Mouse (Mus musculus) myocyte (in vitro differentiated cells): ENCODE measurements around the gene Hmgb2. TPM values are rescaled to one million over a fixed set of nuclear protein-coding genes. Genes with fewer than 3 reads are reported as not detected.

Experiments
- H3K27me3 ChIP-seq: one replicate; pipeline ENCODE4 v1.6.1; 2011; ENCODE audit not compliant: control insufficient read depth, insufficient read depth, insufficient read length
- H3K36me3 ChIP-seq: one replicate; pipeline ENCODE4 v1.6.1; 2011; ENCODE audit not compliant: control insufficient read depth, insufficient read depth
- H3K4me2 ChIP-seq: one replicate; pipeline ENCODE4 v1.6.1; 2011; ENCODE audit warnings: low read depth, control low read depth
- H3K4me3 ChIP-seq: one replicate; pipeline ENCODE4 v1.5.1; 2011; ENCODE audit warnings: mild to moderate bottlenecking, control low read depth, moderate library complexity
- H3K79me2 ChIP-seq: one replicate; pipeline ENCODE4 v1.6.1; 2011; ENCODE audit not compliant: control insufficient read depth, insufficient read depth
- H3ac ChIP-seq: one replicate; pipeline ENCODE4 v1.6.1; 2011; ENCODE audit not compliant: control insufficient read depth, insufficient read length
- CEBPB ChIP-seq: IDR thresholded peaks from 2 replicates; pipeline ENCODE4 v1.6.1; 2011; ENCODE audit warnings: mild to moderate bottlenecking, moderate library complexity; ENCODE audit not compliant: poor library complexity, insufficient read depth, severe bottlenecking
- E2F4 ChIP-seq: IDR thresholded peaks from one replicate; pipeline ENCODE4 v1.6.1; 2011; ENCODE audit warnings: mild to moderate bottlenecking, control low read depth, moderate library complexity; ENCODE audit not compliant: insufficient read depth
- MAX ChIP-seq: IDR thresholded peaks from one replicate; pipeline ENCODE4 v1.6.1; 2011; ENCODE audit warnings: low read depth, mild to moderate bottlenecking, control low read depth
- MYOD1 ChIP-seq, 3 experiments: IDR thresholded peaks; one replicate each; pipeline ENCODE4 v1.6.1; 2011; ENCODE audit warnings: control low read depth in 2 of 3, low read depth in 2 of 3, mild to moderate bottlenecking in 2 of 3, moderate library complexity in 1 of 3; ENCODE audit not compliant: insufficient read length in 2 of 3, control insufficient read depth in 1 of 3
- MYOG ChIP-seq, 3 experiments: IDR thresholded peaks; one replicate each; pipeline ENCODE4 v1.6.1; 2011; ENCODE audit warnings: control low read depth in 2 of 3, low read depth in 2 of 3, mild to moderate bottlenecking in 2 of 3; ENCODE audit not compliant: insufficient read length in 2 of 3, control insufficient read depth in 1 of 3, insufficient read depth in 1 of 3
- POLR2A ChIP-seq: IDR thresholded peaks from one replicate; pipeline ENCODE4 v1.6.1; 2011; ENCODE audit warnings: low read depth, mild to moderate bottlenecking, control low read depth, moderate library complexity; ENCODE audit not compliant: insufficient read length
- POLR2AphosphoS2 ChIP-seq: IDR thresholded peaks from one replicate; pipeline ENCODE4 v1.6.1; 2011; ENCODE audit warnings: low read depth, control low read depth; ENCODE audit not compliant: insufficient read length
- REST ChIP-seq: IDR thresholded peaks from one replicate; pipeline ENCODE4 v1.6.1; 2011; ENCODE audit warnings: mild to moderate bottlenecking, control low read depth, moderate library complexity; ENCODE audit not compliant: insufficient read depth, insufficient read length
- SRF ChIP-seq: IDR thresholded peaks from one replicate; pipeline ENCODE4 v1.6.1; 2011; ENCODE audit warnings: low read depth; ENCODE audit not compliant: control insufficient read depth, insufficient read length
- TCF12 ChIP-seq: IDR thresholded peaks from one replicate; pipeline ENCODE4 v1.6.1; 2011; ENCODE audit warnings: mild to moderate bottlenecking, control low read depth; ENCODE audit not compliant: poor library complexity, insufficient read depth, severe bottlenecking
- TCF3 ChIP-seq: IDR thresholded peaks from one replicate; pipeline ENCODE4 v1.6.1; 2011; ENCODE audit warnings: low read depth, control low read depth; ENCODE audit not compliant: insufficient read length
- USF1 ChIP-seq: IDR thresholded peaks from one replicate; pipeline ENCODE4 v1.6.1; 2011; ENCODE audit warnings: low read depth, mild to moderate bottlenecking, control low read depth, moderate library complexity
- polyA plus RNA-seq: library from polyadenylated mRNA; unstranded; fragments of >200 nt; fragmentation: generic; extraction: Trizol; gene quantifications from one replicate; pipeline ENCODE4 v1.2.1, GENCODE M21; 2012; ENCODE audit warnings: missing spikeins

The Hmgb2 gene
- polyA plus RNA-seq, result 24.9 TPM

DNA sequence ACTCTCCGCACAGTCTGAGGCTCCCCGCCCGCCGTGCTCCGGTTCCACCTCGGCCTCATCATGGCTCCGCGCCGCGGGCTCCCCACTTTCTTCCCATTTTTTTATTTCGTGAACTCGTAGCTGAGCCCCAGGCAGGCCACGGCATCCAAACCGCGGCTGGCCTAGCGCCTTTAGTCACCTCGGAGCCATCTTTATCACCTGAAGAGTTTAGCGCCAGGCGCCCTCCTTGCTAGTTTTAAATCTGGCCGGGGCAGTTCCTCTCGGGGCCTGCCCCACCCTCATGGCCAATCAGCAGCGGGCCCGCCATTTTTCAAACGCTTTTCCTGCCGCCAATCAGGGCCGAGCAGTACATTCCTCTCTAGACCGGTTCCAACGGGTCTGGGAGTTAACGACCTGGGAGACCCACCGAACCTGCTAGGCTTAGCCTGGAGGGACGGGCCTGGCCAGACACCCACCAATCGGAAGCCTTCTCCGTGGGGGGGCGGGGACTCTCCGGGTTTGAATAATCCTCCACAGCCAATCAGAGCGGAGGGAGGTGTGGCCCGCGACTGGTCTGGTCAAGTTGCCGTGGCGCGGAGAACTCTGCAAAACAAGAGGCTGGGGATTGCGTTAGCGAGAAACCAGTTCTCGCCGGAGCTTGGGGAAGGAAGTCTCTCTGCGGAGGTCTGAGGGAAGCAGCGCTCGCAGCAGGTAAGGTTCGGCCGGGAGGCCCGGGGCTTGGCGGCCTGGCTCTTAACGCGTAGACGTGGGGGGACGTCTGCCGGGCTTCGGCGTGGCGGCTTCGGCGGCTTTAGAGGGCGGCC lies at the start of gene Hmgb2:
Hmgb2 (plus strand) TSS at position 592 of the 803 bp plus-strand sequence.
- Histone ChIP-seq H3K79me2 (peaks cover 23% of the 10 kb centered on the region), H3ac (peak within 1 kb of the TSS; percentile 37), H3K36me3 (peaks cover 12% of the 10 kb centered on the region), H3K27me3 (no peaks in the 10 kb centered on the region), H3K4me2 (peak within 1 kb of the TSS; percentile 74), H3K4me3 (peak within 1 kb of the TSS; percentile 50)
- no peak for TF ChIP-seq USF1
- TF ChIP-seq SRF, result no peak
- peak; percentile 72 for TF ChIP-seq POLR2AphosphoS2
- TF ChIP-seq E2F4, result peak; percentile 90
- TF ChIP-seq CEBPB, result no peak
- TF ChIP-seq TCF3, result no peak
- no peak for TF ChIP-seq MYOD1 (IDR thresholded peaks at IDR 0.05; ENCODE audit: control insufficient read depth in 1 of 3, insufficient read length in 2 of 3, low read depth in 2 of 3)
- no peak for TF ChIP-seq TCF12
- peak; percentile 67 for TF ChIP-seq POLR2A
- TF ChIP-seq REST, result no peak

DNA sequence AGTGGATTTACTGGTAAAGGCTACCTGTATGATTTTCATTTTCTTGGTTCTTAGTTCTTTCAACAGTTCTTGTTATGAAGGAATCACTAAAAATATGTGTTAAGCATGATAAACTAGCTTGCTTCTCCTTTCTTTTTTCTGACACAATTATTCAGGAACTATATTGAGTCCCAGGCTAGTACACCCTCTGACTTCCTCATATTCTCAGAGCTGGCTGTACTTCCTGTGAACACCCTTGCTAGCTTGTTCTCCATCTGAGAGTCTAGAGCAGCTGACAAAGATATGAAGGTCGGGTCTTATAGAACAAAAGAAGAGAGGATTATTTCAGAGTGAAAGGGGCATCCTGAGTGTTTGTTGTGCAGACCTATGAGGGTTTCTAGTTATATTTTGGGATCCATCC lies 48.9 kb upstream of the Hmgb2 start:
- Histone ChIP-seq H3ac (no peak overlapping the region), H3K27me3 (peaks cover 11% of the 10 kb centered on the region), H3K4me2 (no peak overlapping the region), H3K36me3 (no peaks in the 10 kb centered on the region), H3K4me3 (no peak overlapping the region), H3K79me2 (no peaks in the 10 kb centered on the region)
- TF ChIP-seq REST, result no peak
- no peak for TF ChIP-seq MYOD1 (IDR thresholded peaks at IDR 0.05; ENCODE audit: control insufficient read depth in 1 of 3, insufficient read length in 2 of 3, low read depth in 2 of 3)
- no peak for TF ChIP-seq TCF12
- TF ChIP-seq CEBPB, result no peak
- no peak for TF ChIP-seq SRF
- TF ChIP-seq MYOG (IDR thresholded peaks at IDR 0.05; ENCODE audit: control insufficient read depth in 1 of 3, insufficient read depth in 1 of 3, insufficient read length in 2 of 3, low read depth in 2 of 3), result no peak
- no peak for TF ChIP-seq POLR2A
- TF ChIP-seq POLR2AphosphoS2, result no peak
- no peak for TF ChIP-seq MAX
- no peak for TF ChIP-seq E2F4
- no peak for TF ChIP-seq TCF3
- TF ChIP-seq USF1, result no peak

DNA sequence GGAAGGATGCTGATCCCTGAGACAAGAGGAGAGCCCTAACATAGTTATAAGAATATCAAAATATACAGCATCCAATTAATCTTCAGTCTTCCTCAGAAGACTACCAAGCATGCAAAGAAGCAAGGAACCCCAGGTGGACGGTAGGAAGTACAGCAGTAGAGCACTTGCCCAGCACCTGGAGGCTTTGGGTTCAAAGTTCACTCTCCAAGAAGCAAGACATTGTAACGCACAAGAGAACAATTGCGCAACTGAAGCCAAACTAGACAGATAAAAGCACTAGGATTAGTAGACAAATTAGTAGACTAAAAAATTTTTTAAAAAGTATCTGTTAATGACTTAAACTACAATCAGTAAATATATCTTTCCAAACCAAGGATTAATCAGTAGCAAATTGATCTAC lies 48.0 kb upstream of the Hmgb2 start:
- TF ChIP-seq POLR2A (no peak), CEBPB (peak; percentile 37; the same call in 1 of the 2 replicates)
- Histone ChIP-seq H3K79me2 (no peaks in the 10 kb centered on the region), H3ac (no peak overlapping the region), H3K27me3 (peaks cover 7% of the 10 kb centered on the region), H3K36me3 (no peaks in the 10 kb centered on the region), H3K4me2 (no peak overlapping the region), H3K4me3 (no peak overlapping the region)

DNA sequence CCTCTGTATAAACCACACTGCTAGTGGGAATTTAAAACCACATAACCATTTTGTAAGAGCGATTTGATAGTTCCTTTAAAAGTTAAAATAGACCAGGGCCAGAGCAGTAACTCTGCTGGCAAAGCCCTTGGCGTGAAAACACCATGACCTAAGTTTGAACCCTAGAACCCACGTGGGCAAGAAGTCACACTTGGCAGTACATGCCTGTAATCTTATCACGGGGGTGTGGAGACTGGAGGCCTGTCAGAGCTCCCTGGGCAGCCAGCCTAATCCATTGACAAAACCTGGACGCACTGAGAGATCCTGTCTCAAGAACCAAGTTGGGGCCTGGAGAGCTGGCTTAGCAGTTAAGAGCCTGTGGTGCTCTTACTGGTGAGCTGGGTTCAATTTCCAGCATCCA lies 43.1 kb upstream of the Hmgb2 start:
- Histone ChIP-seq H3K36me3 (no peaks in the 10 kb centered on the region), H3K4me2 (no peak overlapping the region), H3K27me3 (no peaks in the 10 kb centered on the region), H3K79me2 (no peaks in the 10 kb centered on the region), H3K4me3 (no peak overlapping the region), H3ac (no peak overlapping the region)
- TF ChIP-seq TCF3 (no peak), USF1 (peak; percentile 42), MAX (no peak), REST (no peak)

- H3ac ChIP-seq, result no peak overlapping the region
- no peak overlapping the region for H3K4me2 ChIP-seq
- H3K36me3 ChIP-seq, result no peaks in the 10 kb centered on the region
- H3K4me3 ChIP-seq, result no peak overlapping the region
- H3K79me2 ChIP-seq, result no peaks in the 10 kb centered on the region
- TF ChIP-seq REST, result no peak
- no peak for TF ChIP-seq SRF
- no peak for TF ChIP-seq TCF3
- TF ChIP-seq USF1, result no peak
- no peak for TF ChIP-seq POLR2A
- TF ChIP-seq MYOG (IDR thresholded peaks at IDR 0.05; ENCODE audit: control insufficient read depth in 1 of 3, insufficient read depth in 1 of 3, insufficient read length in 2 of 3, low read depth in 2 of 3), result no peak
- no peak for TF ChIP-seq E2F4
- no peak for TF ChIP-seq POLR2AphosphoS2
- TF ChIP-seq MYOD1 (IDR thresholded peaks at IDR 0.05; ENCODE audit: control insufficient read depth in 1 of 3, insufficient read length in 2 of 3, low read depth in 2 of 3), result no peak
- TF ChIP-seq MAX, result no peak
- no peak for TF ChIP-seq TCF12
- TF ChIP-seq CEBPB, result no peak
- no peaks in the 10 kb centered on the region for H3K27me3 ChIP-seq
These were observed 40.8 kb upstream of the Hmgb2 start for GRCm38 (mm10) chr8:57470863-57471262.
